Mouse (Mus musculus) liver, embryonic 14.5 days (tissue): ENCODE data around the gene Ccnd2. TPM values are rescaled to one million over a fixed set of nuclear protein-coding genes. Genes with fewer than 3 reads are reported as not detected.

ENCODE experiments used
- ATAC-seq: fragments of 200-750 bp; cut with Nextera tagmentation; 2 replicates; pipeline ENCODE4 v1.8.0; 2017; ENCODE audit warnings: moderate number of reproducible peaks, mild to moderate bottlenecking, moderate library complexity; ENCODE audit not compliant: insufficient read depth
- DNase-seq, 3 experiments: peaks; one replicate each; pipeline ENCODE4 v3.0.0-alpha.2; 2012 to 2013; ENCODE audit warnings: low read depth in 3 of 3, low spot score in 3 of 3
- H3K27ac ChIP-seq: fragments of 300-500 bp; sonication (generic); 2 replicates; pipeline ENCODE4 v1.5.1; 2014; ENCODE audit warnings: moderate library complexity, mild to moderate bottlenecking, control low read depth, inconsistent platforms
- H3K27me3 ChIP-seq: fragments of 300-500 bp; sonication (generic); 2 replicates; pipeline ENCODE4 v1.6.1; 2014; ENCODE audit warnings: mild to moderate bottlenecking, low read length, moderate library complexity; ENCODE audit not compliant: control insufficient read depth, insufficient read depth
- H3K36me3 ChIP-seq: fragments of 300-500 bp; sonication (generic); replicated peaks from 2 replicates; pipeline ENCODE4 v1.6.1; 2014; ENCODE audit warnings: low read depth; ENCODE audit not compliant: control insufficient read depth, insufficient read depth
- H3K4me1 ChIP-seq, 2 experiments: fragments of 200-500 bp in 1 of 2; fragments of 300-500 bp in 1 of 2; sonication (generic) in 1 of 2; replicated peaks; 2 replicates each; pipeline ENCODE4 v1.6.1; 2012 to 2014; ENCODE audit warnings: antibody characterized with exemption in 1 of 2, inconsistent platforms in 1 of 2, low read length in 1 of 2; ENCODE audit not compliant: control insufficient read depth in 2 of 2, insufficient read depth in 2 of 2
- H3K4me2 ChIP-seq: fragments of 300-500 bp; sonication (generic); 2 replicates; pipeline ENCODE4 v1.6.1; 2014; ENCODE audit warnings: low read depth, mild to moderate bottlenecking, control low read depth, moderate library complexity
- H3K4me3 ChIP-seq, 2 experiments: fragments of 200-500 bp in 1 of 2; fragments of 300-500 bp in 1 of 2; sonication (generic) in 1 of 2; 2 replicates each; pipeline ENCODE4 v1.5.1; 2012 to 2014; ENCODE audit warnings: low read depth in 2 of 2, low read length in 2 of 2, mild to moderate bottlenecking in 2 of 2, control low read depth in 1 of 2, inconsistent platforms in 1 of 2, moderate library complexity in 1 of 2; ENCODE audit not compliant: insufficient read depth in 1 of 2
- H3K9ac ChIP-seq: fragments of 300-500 bp; sonication (generic); replicated peaks from 2 replicates; pipeline ENCODE4 v1.6.1; 2014; ENCODE audit warnings: mild to moderate bottlenecking, control low read depth, moderate library complexity
- H3K9me3 ChIP-seq: fragments of 300-500 bp; sonication (generic); 2 replicates; pipeline ENCODE4 v1.6.1; 2016; ENCODE audit warnings: low read length, mixed read lengths; ENCODE audit not compliant: control insufficient read depth
- CTCF ChIP-seq: IDR thresholded peaks from 2 replicates; pipeline ENCODE4 v1.5.1; 2016; ENCODE audit warnings: antibody characterized with exemption, low read depth, control low read depth
- EP300 ChIP-seq: IDR thresholded peaks from 2 replicates; pipeline ENCODE4 v1.6.1; 2016; ENCODE audit warnings: antibody characterized with exemption, low read depth
- WGBS: fragments of 180-500 bp; shearing (Covaris S2); extraction: QIAGEN DNeasy Blood & Tissue Kit; methylation state at CpG from one replicate; pipeline ENCODE4 v1.1.7; 2014; ENCODE audit not compliant: insufficient replicate concordance; 5-methylcytosine and 5-hydroxymethylcytosine counted together
- polyA plus RNA-seq, 2 experiments: library from polyadenylated mRNA; depleted of rRNA in 1 of 2; stranded (reverse) in 1 of 2; unstranded in 1 of 2; fragments of >200 nt; fragmentation: Nextera tagmentation in 1 of 2; extraction: Ambion mirVana in 1 of 2; gene quantifications; 2 replicates each; pipeline versions ENCODE4 v1.2.1 to v1.2.3; 2012 to 2014

Ccnd2 gene
- polyA plus RNA-seq, 2 experiments = 7.5 to 52.5 TPM

- WGBS = 73% methylated on average over 7 of the region's 7 CpGs
- ATAC-seq = no peak
- no peaks in the 10 kb centered on the region for H3K27me3 ChIP-seq
Observed at GRCm38 (mm10) chr6:127123506-127123905, 28.5 kb downstream of the Ccnd2 start.

GRCm38 (mm10) chr6:127122996-127123395, 29.0 kb downstream of the Ccnd2 start:
- no peaks in the 10 kb centered on the region for H3K9me3 ChIP-seq
- H3K4me3 ChIP-seq = no peak overlapping the region
- no peak for ATAC-seq
- H3K27me3 ChIP-seq = no peaks in the 10 kb centered on the region
- H3K27ac ChIP-seq = no peak overlapping the region
- H3K4me1 ChIP-seq = no peaks in the 10 kb centered on the region
- no peak overlapping the region for H3K4me2 ChIP-seq
- H3K36me3 ChIP-seq = no peaks in the 10 kb centered on the region; the same call in 1 of the 2 replicates
- no peak overlapping the region for H3K9ac ChIP-seq
- WGBS = 59% methylated on average over 5 of the region's 5 CpGs
- DNase-seq = no peak
- TF ChIP-seq CTCF (no peak), EP300 (no peak)

More at GRCm38 (mm10) chr6:127123506-127123905, 28.5 kb downstream of the Ccnd2 start:
- Histone ChIP-seq H3K4me1 (no peaks in the 10 kb centered on the region), H3K9ac (no peak overlapping the region), H3K9me3 (no peaks in the 10 kb centered on the region), H3K4me2 (no peak overlapping the region), H3K4me3 (no peak overlapping the region), H3K36me3 (no peaks in the 10 kb centered on the region; the same call in 1 of the 2 replicates), H3K27ac (no peak overlapping the region)
- DNase-seq = no peak
- TF ChIP-seq CTCF (no peak), EP300 (no peak)

GRCm38 (mm10) chr6:127122221-127122806, 29.7 kb downstream of the Ccnd2 start:
- no peaks in the 10 kb centered on the region for H3K36me3 ChIP-seq
- H3K27me3 ChIP-seq = no peaks in the 10 kb centered on the region
- no peak overlapping the region for H3K27ac ChIP-seq
- no peak overlapping the region for H3K4me3 ChIP-seq
- ATAC-seq (no peak), DNase-seq (no peak)
- H3K4me2 ChIP-seq = no peak overlapping the region
- H3K9me3 ChIP-seq = no peaks in the 10 kb centered on the region
- H3K9ac ChIP-seq = no peak overlapping the region
- WGBS = 55% methylated on average over 4 of the region's 4 CpGs
- H3K4me1 ChIP-seq = no peaks in the 10 kb centered on the region
- TF ChIP-seq EP300 = no peak
- peak; percentile 60 for TF ChIP-seq CTCF

- Histone ChIP-seq H3K36me3 (no peaks in the 10 kb centered on the region), H3K4me2 (no peak overlapping the region), H3K9ac (no peak overlapping the region), H3K4me3 (no peak overlapping the region), H3K27ac (no peak overlapping the region), H3K9me3 (no peaks in the 10 kb centered on the region), H3K4me1 (no peaks in the 10 kb centered on the region), H3K27me3 (no peaks in the 10 kb centered on the region)
- DNase-seq (no peak), ATAC-seq (no peak)
- TF ChIP-seq EP300 (no peak), CTCF (no peak)
- WGBS = 59% methylated on average over 23 of the region's 23 CpGs
Observed at GRCm38 (mm10) chr6:127114753-127115456, 37.1 kb downstream of the Ccnd2 start.

GRCm38 (mm10) chr6:127109402-127109930, 42.5 kb downstream of the Ccnd2 start, which contains the start of gene Tigar:
Gene Tigar, minus strand, starts transcription at chr6:127109557.
- WGBS = under 1% methylated on average over 37 of the region's 37 CpGs
- Histone ChIP-seq H3K36me3 (no peaks in the 10 kb centered on the region), H3K4me3 (peak within 1 kb of the TSS; percentile 45 to 61), H3K9me3 (no peaks in the 10 kb centered on the region), H3K4me2 (peak within 1 kb of the TSS; percentile 65), H3K27ac (no peak within 1 kb of the TSS), H3K9ac (no peak within 1 kb of the TSS), H3K4me1 (peaks cover 0 to 7% of the 10 kb centered on the region in 2 experiments; a peak in 2 of 4 replicates), H3K27me3 (no peaks in the 10 kb centered on the region)
- no peak for TF ChIP-seq EP300
- no peak for TF ChIP-seq CTCF
- peak; percentile 57 to 63 (median 60) for DNase-seq
- ATAC-seq = peak; percentile 96
